Mouse (Mus musculus): ENCODE results near the gene Hnrnph2. TPM values are rescaled to one million over a fixed set of nuclear protein-coding genes. Genes with fewer than 3 reads are reported as not detected.

Hnrnph2 gene
- polyA plus RNA-seq, 1 experiment from 2014 or later = 140 TPM

- Histone ChIP-seq H3K27ac (no peak overlapping the region), H3K4me1 (no peaks in the 10 kb centered on the region), H3K4me2 (no peak overlapping the region), H3K36me3 (no peaks in the 10 kb centered on the region), H3K9ac (no peak overlapping the region), H3K27me3 (0 out of 2 replicates have a peak, but pooled peaks cover 7% of the 10 kb centered on the region), H3K9me3 (no peaks in the 10 kb centered on the region), H3K4me3 (no peak overlapping the region)
- ATAC-seq (ENCODE audit: insufficient number of reproducible peaks, low FRiP score, low TSS enrichment, low read depth) = no peak
- 57% methylated on average over 8 of the region's 8 CpGs for WGBS
Observed at GRCm38 (mm10) chrX:134620254-134620865, 19.4 kb downstream of the Hnrnph2 start.

GRCm38 (mm10) chrX:134621685-134622084, 20.7 kb downstream of the Hnrnph2 start:
- Histone ChIP-seq H3K4me3 (no peak overlapping the region), H3K27ac (no peak overlapping the region), H3K9ac (no peak overlapping the region), H3K9me3 (no peaks in the 10 kb centered on the region), H3K36me3 (no peaks in the 10 kb centered on the region), H3K27me3 (0 out of 2 replicates have a peak, but pooled peaks cover 7% of the 10 kb centered on the region), H3K4me1 (no peaks in the 10 kb centered on the region), H3K4me2 (no peak overlapping the region)
- no peak for ATAC-seq (ENCODE audit: insufficient number of reproducible peaks, low FRiP score, low TSS enrichment, low read depth)
- 90% methylated on average over 3 of the region's 3 CpGs for WGBS

GRCm38 (mm10) chrX:134623350-134623749, 22.4 kb downstream of the Hnrnph2 start:
- no peak overlapping the region for H3K4me3 ChIP-seq
- no peaks in the 10 kb centered on the region for H3K36me3 ChIP-seq
- H3K27ac ChIP-seq = no peak overlapping the region
- WGBS = 84% methylated on average over 4 of the region's 4 CpGs
- no peak for ATAC-seq (ENCODE audit: insufficient number of reproducible peaks, low FRiP score, low TSS enrichment, low read depth)
- no peak overlapping the region for H3K4me2 ChIP-seq
- no peaks in the 10 kb centered on the region for H3K4me1 ChIP-seq
- H3K9ac ChIP-seq = no peak overlapping the region
- 0 out of 2 replicates have a peak, but pooled peaks cover 7% of the 10 kb centered on the region for H3K27me3 ChIP-seq
- no peaks in the 10 kb centered on the region for H3K9me3 ChIP-seq

- no peak overlapping the region for H3K9ac ChIP-seq
- 82% methylated on average over 2 of the region's 2 CpGs for WGBS
- ATAC-seq (ENCODE audit: insufficient number of reproducible peaks, low FRiP score, low TSS enrichment, low read depth) = no peak
- 0 out of 2 replicates have a peak, but pooled peaks cover 3% of the 10 kb centered on the region for H3K27me3 ChIP-seq
- no peak overlapping the region for H3K4me2 ChIP-seq
- H3K27ac ChIP-seq = no peak overlapping the region
- no peaks in the 10 kb centered on the region for H3K9me3 ChIP-seq
- H3K4me3 ChIP-seq = no peak overlapping the region
- H3K4me1 ChIP-seq = no peaks in the 10 kb centered on the region
- no peaks in the 10 kb centered on the region for H3K36me3 ChIP-seq
Observed at GRCm38 (mm10) chrX:134628200-134628599, 27.2 kb downstream of the Hnrnph2 start.

- Histone ChIP-seq H3K9ac (no peak overlapping the region), H3K27ac (no peak overlapping the region), H3K4me3 (no peak overlapping the region), H3K9me3 (no peaks in the 10 kb centered on the region), H3K27me3 (no peaks in the 10 kb centered on the region), H3K4me1 (no peaks in the 10 kb centered on the region), H3K36me3 (no peaks in the 10 kb centered on the region), H3K4me2 (no peak overlapping the region)
- ATAC-seq (ENCODE audit: insufficient number of reproducible peaks, low FRiP score, low TSS enrichment, low read depth) = no peak
- WGBS = 86% methylated on average over 5 of the region's 5 CpGs
Observed at GRCm38 (mm10) chrX:134632710-134633109, 31.7 kb downstream of the Hnrnph2 start.

- Histone ChIP-seq H3K27me3 (no peaks in the 10 kb centered on the region), H3K27ac (no peak overlapping the region), H3K4me3 (no peak overlapping the region), H3K36me3 (no peaks in the 10 kb centered on the region), H3K9ac (no peak overlapping the region), H3K4me1 (no peaks in the 10 kb centered on the region), H3K4me2 (no peak overlapping the region), H3K9me3 (no peaks in the 10 kb centered on the region)
- no peak for ATAC-seq (ENCODE audit: insufficient number of reproducible peaks, low FRiP score, low TSS enrichment, low read depth)
- WGBS = 39% methylated on average over 3 of the region's 3 CpGs
Observed at GRCm38 (mm10) chrX:134635111-134635510, 34.1 kb downstream of the Hnrnph2 start.

- no peaks in the 10 kb centered on the region for H3K27me3 ChIP-seq
- no peaks in the 10 kb centered on the region for H3K36me3 ChIP-seq
- no peak for ATAC-seq (ENCODE audit: insufficient number of reproducible peaks, low FRiP score, low TSS enrichment, low read depth)
- no peaks in the 10 kb centered on the region for H3K9me3 ChIP-seq
- no peak overlapping the region for H3K4me3 ChIP-seq
- H3K9ac ChIP-seq = no peak overlapping the region
- H3K4me1 ChIP-seq = no peaks in the 10 kb centered on the region
- H3K27ac ChIP-seq = no peak overlapping the region
- WGBS = 57% methylated on average over 3 of the region's 3 CpGs
- H3K4me2 ChIP-seq = no peak overlapping the region
Observed at GRCm38 (mm10) chrX:134635860-134636259, 34.9 kb downstream of the Hnrnph2 start.

- Histone ChIP-seq H3K4me1 (no peaks in the 10 kb centered on the region), H3K27ac (no peak overlapping the region), H3K27me3 (no peaks in the 10 kb centered on the region), H3K4me2 (no peak overlapping the region), H3K4me3 (no peak overlapping the region), H3K9me3 (no peaks in the 10 kb centered on the region), H3K9ac (no peak overlapping the region), H3K36me3 (no peaks in the 10 kb centered on the region)
- no peak for ATAC-seq (ENCODE audit: insufficient number of reproducible peaks, low FRiP score, low TSS enrichment, low read depth)
- 64% methylated on average over 10 of the region's 10 CpGs for WGBS
Observed at GRCm38 (mm10) chrX:134641000-134641760, 40.2 kb downstream of the Hnrnph2 start.

GRCm38 (mm10) chrX:134646338-134646737, 45.4 kb downstream of the Hnrnph2 start:
- Histone ChIP-seq H3K4me2 (no peak overlapping the region), H3K27me3 (no peaks in the 10 kb centered on the region), H3K27ac (no peak overlapping the region), H3K4me1 (no peaks in the 10 kb centered on the region), H3K9me3 (no peaks in the 10 kb centered on the region), H3K9ac (no peak overlapping the region), H3K4me3 (no peak overlapping the region), H3K36me3 (no peaks in the 10 kb centered on the region)
- 84% methylated on average over 1 of the region's 1 CpGs for WGBS
- ATAC-seq (ENCODE audit: insufficient number of reproducible peaks, low FRiP score, low TSS enrichment, low read depth) = no peak

- Histone ChIP-seq H3K4me3 (no peak overlapping the region), H3K27me3 (no peaks in the 10 kb centered on the region), H3K4me1 (no peaks in the 10 kb centered on the region), H3K36me3 (no peaks in the 10 kb centered on the region), H3K27ac (0 out of 2 replicates have a peak overlapping the region, but pooled peaks have one; percentile 54), H3K9ac (no peak overlapping the region), H3K9me3 (no peaks in the 10 kb centered on the region), H3K4me2 (no peak overlapping the region)
- 63% methylated on average over 8 of the region's 8 CpGs for WGBS
- no peak for ATAC-seq (ENCODE audit: insufficient number of reproducible peaks, low FRiP score, low TSS enrichment, low read depth)
Observed at GRCm38 (mm10) chrX:134647421-134647820, 46.4 kb downstream of the Hnrnph2 start.

GRCm38 (mm10) chrX:134648031-134648692, 47.2 kb downstream of the Hnrnph2 start:
- no peak overlapping the region for H3K4me3 ChIP-seq
- H3K9ac ChIP-seq = no peak overlapping the region
- no peaks in the 10 kb centered on the region for H3K36me3 ChIP-seq
- 25% methylated on average over 11 of the region's 11 CpGs for WGBS
- no peaks in the 10 kb centered on the region for H3K27me3 ChIP-seq
- no peak overlapping the region for H3K27ac ChIP-seq
- no peaks in the 10 kb centered on the region for H3K9me3 ChIP-seq
- H3K4me1 ChIP-seq = no peaks in the 10 kb centered on the region
- no peak overlapping the region for H3K4me2 ChIP-seq
- 0 out of 2 replicates have a peak, but pooled peaks have one; percentile 58 for ATAC-seq (ENCODE audit: insufficient number of reproducible peaks, low FRiP score, low TSS enrichment, low read depth)

GRCm38 (mm10) chrX:134652061-134652460, 51.1 kb downstream of the Hnrnph2 start:
- Histone ChIP-seq H3K36me3 (no peaks in the 10 kb centered on the region), H3K9ac (no peak overlapping the region), H3K27me3 (no peaks in the 10 kb centered on the region), H3K27ac (no peak overlapping the region), H3K9me3 (no peaks in the 10 kb centered on the region), H3K4me1 (no peaks in the 10 kb centered on the region), H3K4me2 (no peak overlapping the region), H3K4me3 (no peak overlapping the region)
- no peak for ATAC-seq (ENCODE audit: insufficient number of reproducible peaks, low FRiP score, low TSS enrichment, low read depth)
- 67% methylated on average over 1 of the region's 1 CpGs for WGBS

Data from limb, embryonic 15.5 days (tissue).